Mouse (Mus musculus) kidney, embryonic 15.5 days (tissue): Measurements from ENCODE around the gene Bcl2l13. TPM values are rescaled to one million over a fixed set of nuclear protein-coding genes. Genes with fewer than 3 reads are reported as not detected.
"Not testable (repeated sequence)": the region's sequence is repeated elsewhere in the genome, so short reads cannot be mapped to it uniquely, and the experiment has no call there.

Source experiments
- ATAC-seq: fragments of 200-750 bp; cut with Nextera tagmentation; replicated peaks from 2 replicates; pipeline ENCODE4 v1.8.0; 2017; ENCODE audit warnings: moderate TSS enrichment; ENCODE audit not compliant: low FRiP score
- H3K27ac ChIP-seq: fragments of 300-500 bp; sonication (generic); 2 replicates; pipeline ENCODE4 v1.5.1; 2015; ENCODE audit warnings: mild to moderate bottlenecking, inconsistent platforms
- H3K27me3 ChIP-seq: fragments of 300-500 bp; sonication (generic); 2 replicates; pipeline ENCODE4 v1.6.1; 2015; ENCODE audit warnings: inconsistent platforms
- H3K36me3 ChIP-seq: fragments of 300-500 bp; sonication (generic); 2 replicates; pipeline ENCODE4 v1.6.1; 2015; ENCODE audit warnings: inconsistent platforms
- H3K4me1 ChIP-seq: fragments of 300-500 bp; sonication (generic); 2 replicates; pipeline ENCODE4 v1.6.1; 2015; ENCODE audit warnings: inconsistent platforms
- H3K4me2 ChIP-seq: fragments of 300-500 bp; sonication (generic); 2 replicates; pipeline ENCODE4 v1.6.1; 2015; ENCODE audit warnings: moderate library complexity, mild to moderate bottlenecking, inconsistent platforms
- H3K4me3 ChIP-seq: fragments of 300-500 bp; sonication (generic); replicated peaks from 2 replicates; pipeline ENCODE4 v1.5.1; 2015; ENCODE audit warnings: mild to moderate bottlenecking, inconsistent platforms
- H3K9ac ChIP-seq: fragments of 300-500 bp; sonication (generic); 2 replicates; pipeline ENCODE4 v1.6.1; 2015; ENCODE audit warnings: mild to moderate bottlenecking, inconsistent platforms
- H3K9me3 ChIP-seq: fragments of 300-500 bp; sonication (generic); replicated peaks from 2 replicates; pipeline ENCODE4 v1.6.1; 2016; ENCODE audit warnings: inconsistent platforms
- WGBS: fragments of 180-500 bp; shearing (Covaris S2); methylation state at CpG from one replicate; pipeline ENCODE4 v1.1.7; 2015; ENCODE audit warnings: mixed read lengths; 5-methylcytosine and 5-hydroxymethylcytosine counted together
- polyA plus RNA-seq: library from polyadenylated mRNA; unstranded; fragments of >200 nt; fragmentation: Nextera tagmentation; extraction: Ambion mirVana; gene quantifications from 2 replicates; pipeline ENCODE4 v1.2.1, GENCODE M21; 2015

Bcl2l13 gene
- polyA plus RNA-seq, 1 experiment from 2014 or later = 33.6 TPM

GRCm38 (mm10) chr6:120806999-120807737, 28.8 kb upstream of the Bcl2l13 start:
- Histone ChIP-seq H3K9ac (no peak overlapping the region), H3K27ac (no peak overlapping the region), H3K27me3 (no peaks in the 10 kb centered on the region), H3K36me3 (peaks cover 93% of the 10 kb centered on the region), H3K4me2 (no peak overlapping the region), H3K9me3 (no peaks in the 10 kb centered on the region), H3K4me1 (no peaks in the 10 kb centered on the region), H3K4me3 (no peak overlapping the region)
- WGBS = 91% methylated on average over 5 of the region's 5 CpGs
- no peak for ATAC-seq

- Histone ChIP-seq H3K9me3 (no peaks in the 10 kb centered on the region), H3K27me3 (no peaks in the 10 kb centered on the region), H3K9ac (no peak overlapping the region), H3K4me1 (no peaks in the 10 kb centered on the region), H3K4me3 (no peak overlapping the region), H3K4me2 (no peak overlapping the region), H3K27ac (no peak overlapping the region), H3K36me3 (peaks cover 88% of the 10 kb centered on the region)
- no peak for ATAC-seq
- 94% methylated on average over 4 of the region's 4 CpGs for WGBS
Measured at GRCm38 (mm10) chr6:120807738-120808081, 28.3 kb upstream of the Bcl2l13 start.

DNA sequence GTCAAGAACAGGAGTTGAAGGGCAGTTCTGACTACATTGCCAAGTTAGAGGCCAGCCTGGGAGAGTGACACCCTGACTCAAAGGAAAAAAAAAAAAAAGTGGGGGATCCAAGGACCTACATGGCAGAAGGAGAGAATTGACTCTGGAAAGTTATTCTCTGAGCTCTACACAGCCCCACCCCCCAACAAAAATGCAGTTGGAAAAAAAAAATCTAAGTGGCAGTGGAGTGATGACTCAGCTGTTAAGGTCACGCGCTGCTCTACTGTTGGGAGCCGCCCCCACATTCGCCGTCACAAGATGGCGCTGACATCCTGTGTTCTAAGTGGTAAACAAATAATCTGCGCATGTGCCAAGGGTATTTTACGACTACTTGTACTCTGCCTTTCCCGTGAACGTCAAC, 24.0 kb upstream of the Bcl2l13 start:
- not testable (repeated sequence) for H3K27me3 ChIP-seq, H3K4me2 ChIP-seq, H3K27ac ChIP-seq, H3K9me3 ChIP-seq, ATAC-seq, H3K9ac ChIP-seq, H3K4me3 ChIP-seq, H3K4me1 ChIP-seq
- WGBS = 94% methylated on average over 8 of the region's 10 CpGs
- peaks cover 47% of the 10 kb centered on the region for H3K36me3 ChIP-seq

DNA sequence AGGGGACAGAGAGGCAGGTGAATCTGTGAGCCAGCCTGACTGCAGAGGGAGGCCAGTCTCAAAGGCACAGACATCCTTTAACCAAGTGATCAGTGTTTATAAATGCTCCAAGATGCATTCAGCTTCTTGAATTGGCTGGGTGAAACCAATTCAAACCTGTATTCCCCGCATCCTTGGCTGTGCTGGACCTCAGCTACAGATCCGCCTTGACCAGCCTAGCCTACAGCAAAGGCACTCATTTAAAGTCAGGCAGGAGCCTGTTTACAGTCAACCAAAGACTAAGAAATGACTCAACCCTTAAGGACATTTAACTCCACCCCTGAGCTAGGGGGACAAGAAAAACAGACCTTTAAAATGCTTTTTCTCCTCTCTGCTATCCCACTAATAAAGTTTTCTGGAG, 16.7 kb upstream of the Bcl2l13 start:
- H3K4me1 ChIP-seq = peaks cover 21% of the 10 kb centered on the region
- H3K36me3 ChIP-seq = peaks cover 24% of the 10 kb centered on the region
- H3K27ac ChIP-seq = no peak overlapping the region
- H3K4me3 ChIP-seq = no peak overlapping the region
- WGBS = 97% methylated on average over 2 of the region's 2 CpGs
- no peak overlapping the region for H3K4me2 ChIP-seq
- no peak overlapping the region for H3K9ac ChIP-seq
- H3K9me3 ChIP-seq = 0 out of 2 replicates have a peak, but pooled peaks cover 4% of the 10 kb centered on the region
- H3K27me3 ChIP-seq = no peaks in the 10 kb centered on the region
- ATAC-seq = no peak

- H3K9me3 ChIP-seq = 0 out of 2 replicates have a peak, but pooled peaks cover 4% of the 10 kb centered on the region
- 89% methylated on average over 5 of the region's 5 CpGs for WGBS
- peaks cover 21% of the 10 kb centered on the region for H3K4me1 ChIP-seq
- H3K4me3 ChIP-seq = no peak overlapping the region
- H3K4me2 ChIP-seq = 0 out of 2 replicates have a peak overlapping the region, but pooled peaks have one; percentile 12
- H3K36me3 ChIP-seq = peaks cover 24% of the 10 kb centered on the region
- no peak for ATAC-seq
- H3K9ac ChIP-seq = no peak overlapping the region
- H3K27ac ChIP-seq = no peak overlapping the region
- H3K27me3 ChIP-seq = no peaks in the 10 kb centered on the region
Measured at GRCm38 (mm10) chr6:120820144-120820543, 15.9 kb upstream of the Bcl2l13 start.

DNA sequence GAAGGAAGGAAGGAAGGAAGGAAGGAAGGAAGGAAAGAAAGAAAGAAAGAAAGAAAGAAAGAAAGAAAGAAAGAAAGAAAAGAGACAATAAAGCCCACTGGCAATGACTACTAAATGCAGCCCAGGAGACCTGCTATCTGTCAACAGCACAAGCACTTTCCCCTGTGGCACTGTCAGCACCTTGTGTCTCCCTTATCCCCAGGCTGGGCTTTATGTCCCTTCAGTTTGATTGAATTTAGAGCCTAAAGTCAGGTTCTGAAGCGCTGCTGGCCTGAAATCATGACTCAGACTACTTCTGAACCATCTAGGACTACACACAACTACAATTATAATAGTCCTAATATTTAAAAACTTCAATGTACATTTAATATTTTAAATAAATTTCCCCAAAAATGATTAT, 15.1 kb upstream of the Bcl2l13 start:
- peaks cover 21% of the 10 kb centered on the region for H3K4me1 ChIP-seq
- 0 out of 2 replicates have a peak, but pooled peaks cover 4% of the 10 kb centered on the region for H3K9me3 ChIP-seq
- ATAC-seq = no peak
- peaks cover 24% of the 10 kb centered on the region for H3K36me3 ChIP-seq
- H3K4me2 ChIP-seq = peak overlapping the region; percentile 62
- 93% methylated on average over 1 of the region's 1 CpGs for WGBS
- H3K27ac ChIP-seq = no peak overlapping the region
- no peak overlapping the region for H3K9ac ChIP-seq
- H3K27me3 ChIP-seq = no peaks in the 10 kb centered on the region
- H3K4me3 ChIP-seq = peak overlapping the region; percentile 80; the same call in 1 of the 2 replicates

DNA sequence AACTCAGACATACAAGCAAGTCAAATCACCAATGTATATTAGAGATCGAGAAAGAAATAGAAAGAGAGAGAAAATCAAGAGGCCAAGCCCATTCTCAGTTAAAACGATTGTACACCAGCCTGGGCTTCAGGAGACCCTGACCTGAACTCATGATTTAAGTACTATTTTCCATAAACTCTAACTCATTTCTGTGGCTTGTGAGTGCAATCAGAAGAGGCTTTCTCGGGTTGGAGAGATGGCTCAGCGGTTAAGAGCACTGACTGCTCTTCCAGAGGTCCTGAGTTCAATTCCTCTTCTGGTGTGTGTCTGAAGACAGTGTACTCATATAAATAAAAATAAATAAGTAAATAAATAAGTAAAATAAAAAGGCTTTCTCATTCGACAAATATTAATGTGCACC, 14.3 kb upstream of the Bcl2l13 start:
- peak overlapping the region; percentile 95; the same call in 1 of the 2 replicates for H3K27ac ChIP-seq
- H3K9me3 ChIP-seq = 0 out of 2 replicates have a peak, but pooled peaks cover 4% of the 10 kb centered on the region
- WGBS = 54% methylated on average over 5 of the region's 5 CpGs
- H3K9ac ChIP-seq = peak overlapping the region; percentile 72
- H3K27me3 ChIP-seq = no peaks in the 10 kb centered on the region
- no peak for ATAC-seq
- peak overlapping the region; percentile 80 for H3K4me3 ChIP-seq
- H3K36me3 ChIP-seq = peaks cover 24% of the 10 kb centered on the region
- H3K4me1 ChIP-seq = peaks cover 21% of the 10 kb centered on the region
- peak overlapping the region; percentile 62 for H3K4me2 ChIP-seq

GRCm38 (mm10) chr6:120822307-120822928, 13.6 kb upstream of the Bcl2l13 start, which contains the start of gene Atp6v1e1:
TSS of gene Atp6v1e1 (minus strand) at chr6:120822793.
- peak; percentile 97 for ATAC-seq
- peak within 1 kb of the TSS; percentile 80 for H3K4me3 ChIP-seq
- peak within 1 kb of the TSS; percentile 72 for H3K9ac ChIP-seq
- peak within 1 kb of the TSS; percentile 95 for H3K27ac ChIP-seq
- H3K36me3 ChIP-seq = peaks cover 20% of the 10 kb centered on the region
- under 1% methylated on average over 41 of the region's 41 CpGs for WGBS
- peaks cover 3% of the 10 kb centered on the region; the same call in 1 of the 2 replicates for H3K27me3 ChIP-seq
- 0 out of 2 replicates have a peak, but pooled peaks cover under 1% of the 10 kb centered on the region for H3K9me3 ChIP-seq
- H3K4me1 ChIP-seq = peaks cover 21% of the 10 kb centered on the region
- H3K4me2 ChIP-seq = peak within 1 kb of the TSS; percentile 62

DNA sequence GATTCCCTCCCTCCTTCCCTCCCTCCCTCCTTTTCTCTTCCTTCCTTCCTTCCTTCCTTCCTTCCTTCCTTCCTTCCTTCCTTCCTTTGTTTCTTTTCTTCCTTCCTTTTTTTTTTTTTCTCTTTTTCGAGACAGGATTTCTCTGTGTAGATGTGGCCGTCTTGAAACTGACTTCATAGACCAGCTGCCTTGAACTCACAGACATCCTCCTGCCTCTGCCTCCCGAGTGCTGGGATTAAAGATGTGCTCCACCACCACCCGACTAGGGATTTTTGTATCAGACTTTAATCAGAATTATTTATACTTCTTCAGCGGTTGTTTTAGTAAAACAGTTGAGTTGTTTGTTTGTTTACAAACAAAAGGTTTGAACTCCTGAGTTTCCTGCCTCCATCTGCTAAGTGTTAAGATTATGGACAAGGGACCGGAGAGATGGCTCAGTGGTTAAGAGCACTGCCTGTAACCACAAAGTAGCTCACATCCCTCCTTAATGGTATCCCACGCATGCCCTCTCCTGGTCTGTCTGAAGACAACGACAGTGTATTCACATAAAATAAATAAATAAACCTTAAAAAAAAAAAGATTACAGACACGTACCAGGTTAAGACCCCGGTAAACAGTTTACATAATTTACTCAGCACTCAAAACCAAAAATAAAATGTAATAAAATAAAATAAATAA, 12.9 kb upstream of the Bcl2l13 start:
- H3K9ac ChIP-seq = no peak overlapping the region
- H3K4me1 ChIP-seq = peaks cover 21% of the 10 kb centered on the region
- peaks cover 13% of the 10 kb centered on the region for H3K36me3 ChIP-seq
- no peaks in the 10 kb centered on the region for H3K9me3 ChIP-seq
- peak overlapping the region; percentile 62 for H3K4me2 ChIP-seq
- WGBS = 69% methylated on average over 10 of the region's 10 CpGs
- ATAC-seq = no peak
- H3K4me3 ChIP-seq = peak overlapping the region; percentile 80
- H3K27ac ChIP-seq = peak overlapping the region; percentile 66
- H3K27me3 ChIP-seq = peaks cover 7% of the 10 kb centered on the region; the same call in 1 of the 2 replicates

- ATAC-seq = peak; percentile 60; the same call in 1 of the 2 replicates
- H3K9me3 ChIP-seq = no peaks in the 10 kb centered on the region
- peaks cover 7% of the 10 kb centered on the region; the same call in 1 of the 2 replicates for H3K27me3 ChIP-seq
- no peaks in the 10 kb centered on the region for H3K4me1 ChIP-seq
- H3K4me2 ChIP-seq = no peak overlapping the region
- H3K4me3 ChIP-seq = no peak overlapping the region
- no peak overlapping the region for H3K9ac ChIP-seq
- H3K27ac ChIP-seq = no peak overlapping the region
- 55% methylated on average over 1 of the region's 1 CpGs for WGBS
- no peaks in the 10 kb centered on the region for H3K36me3 ChIP-seq
Measured at GRCm38 (mm10) chr6:120830056-120830455, 6.0 kb upstream of the Bcl2l13 start.

DNA sequence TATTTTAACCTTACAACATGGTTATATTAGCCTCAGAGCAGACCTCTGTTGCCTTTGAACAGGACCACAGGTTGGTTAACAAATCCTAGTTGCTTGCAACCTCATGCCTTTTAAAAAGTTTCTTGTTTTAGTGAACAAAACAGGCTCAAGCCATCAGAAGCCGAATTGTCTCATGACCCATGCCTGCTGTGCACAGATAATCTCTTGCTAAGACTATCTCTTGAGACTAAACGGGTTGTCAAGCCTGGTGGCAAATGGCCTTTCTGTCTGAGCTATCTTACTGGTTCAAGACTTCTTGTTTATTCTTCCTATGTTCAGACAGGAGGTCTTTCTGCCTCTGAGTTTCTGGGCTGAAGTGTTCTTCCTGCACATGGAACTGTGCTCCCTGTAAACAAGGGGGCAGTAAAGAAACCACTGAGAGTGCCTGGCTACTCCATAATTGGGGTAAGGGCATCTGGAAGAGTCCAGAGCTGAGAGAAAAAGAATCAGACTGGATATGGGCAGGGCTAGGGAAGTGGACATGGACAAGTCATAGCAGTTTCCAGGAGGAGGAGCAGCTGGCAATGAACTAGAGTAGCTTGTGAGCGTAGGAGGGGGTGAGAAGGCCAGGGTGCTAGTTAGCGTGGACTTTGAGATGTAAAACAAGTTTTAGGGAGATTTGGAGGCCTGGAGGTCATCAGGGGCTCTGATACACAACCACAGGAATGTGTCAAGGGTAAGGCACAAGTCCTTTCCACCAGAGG, 5.0 kb upstream of the Bcl2l13 start:
- no peak overlapping the region for H3K4me3 ChIP-seq
- no peaks in the 10 kb centered on the region for H3K36me3 ChIP-seq
- H3K27me3 ChIP-seq = peaks cover 7% of the 10 kb centered on the region; the same call in 1 of the 2 replicates
- 58% methylated on average over 4 of the region's 4 CpGs for WGBS
- H3K9me3 ChIP-seq = no peaks in the 10 kb centered on the region
- H3K27ac ChIP-seq = no peak overlapping the region
- no peak for ATAC-seq
- peaks cover 4% of the 10 kb centered on the region; the same call in 1 of the 2 replicates for H3K4me1 ChIP-seq
- H3K4me2 ChIP-seq = no peak overlapping the region
- no peak overlapping the region for H3K9ac ChIP-seq
